Mouse (Mus musculus) bone marrow, adult 2 months (tissue): ENCODE measurements around the gene Dnm1.

Experiments
- CTCF ChIP-seq: fragments of 200-500 bp; IDR thresholded peaks from 2 replicates; pipeline ENCODE4 v1.5.1; 2011; ENCODE audit warnings: low read length, control low read depth; ENCODE audit not compliant: control insufficient read depth, insufficient read depth
- POLR2A ChIP-seq: fragments of 200-500 bp; IDR thresholded peaks from 2 replicates; pipeline ENCODE4 v1.6.1; 2011; ENCODE audit warnings: low read depth, mild to moderate bottlenecking, control low read depth, low read length, borderline replicate concordance; ENCODE audit not compliant: control insufficient read depth

- TF ChIP-seq CTCF = no peak
- no peak for TF ChIP-seq POLR2A
These were observed 58.8 kb downstream of the Dnm1 start for GRCm38 (mm10) chr2:32294348-32294747.
